Mouse (Mus musculus): ENCODE measurements around the gene Slc27a4.
"Not testable (repeated sequence)": the region's sequence is repeated elsewhere in the genome, so short reads cannot be mapped to it uniquely, and the experiment has no call there.

GRCm38 (mm10) chr2:29781256-29781655, 21.2 kb upstream of the Slc27a4 start:
- not testable (repeated sequence) for TF ChIP-seq POLR2A (IDR thresholded peaks at IDR 0.05; ENCODE audit: borderline replicate concordance, low read depth, low read length); CTCF (IDR thresholded peaks at IDR 0.05; ENCODE audit: low read depth, low read length)
